Mouse (Mus musculus): ENCODE results near the gene Ahnak.

GRCm38 (mm10) chr19:8953135-8954039, 35.7 kb upstream of the Ahnak start, which contains the start of gene Tut1:
- TF ChIP-seq POLR2A (IDR thresholded peaks at IDR 0.05; ENCODE audit: low read depth, low read length) (no peak), CTCF (IDR thresholded peaks at IDR 0.05; ENCODE audit: extremely low read depth, insufficient read length, insufficient replicate concordance, low read depth, low read length) (peak; percentile 16; the same call in 1 of the 2 replicates)
